Mouse (Mus musculus): ENCODE measurements around the gene Wwox.

Wwox gene

DNA sequence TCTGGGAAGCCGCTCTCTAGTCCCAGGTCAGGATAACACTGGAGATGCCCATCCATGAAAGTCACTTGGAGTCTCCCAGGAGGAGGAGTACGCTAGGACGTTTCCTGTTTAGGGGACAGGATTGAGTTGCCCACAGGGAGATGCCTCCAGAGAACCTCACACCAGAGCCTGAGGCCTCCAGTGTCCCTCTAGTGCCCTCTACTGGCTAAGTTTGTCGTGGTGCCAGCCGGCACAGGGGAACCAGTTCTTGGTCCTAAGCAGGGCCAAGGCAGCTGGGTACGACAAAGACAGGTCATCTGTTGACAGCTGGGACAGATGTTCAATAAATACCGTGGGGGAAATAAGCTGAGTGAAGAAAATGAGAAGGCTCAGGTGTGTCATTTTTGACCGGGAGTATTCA is 531.9 kb downstream of the Wwox start:
- peak; percentile 74 to 78 for DNase-seq (ENCODE audit: low spot score in 2 of 2)

GRCm38 (mm10) chr8:114973002-114973461 is 533.6 kb downstream of the Wwox start:
- DNase-seq (ENCODE audit: low spot score in 2 of 2) = peak; percentile 3 to 11

DNA sequence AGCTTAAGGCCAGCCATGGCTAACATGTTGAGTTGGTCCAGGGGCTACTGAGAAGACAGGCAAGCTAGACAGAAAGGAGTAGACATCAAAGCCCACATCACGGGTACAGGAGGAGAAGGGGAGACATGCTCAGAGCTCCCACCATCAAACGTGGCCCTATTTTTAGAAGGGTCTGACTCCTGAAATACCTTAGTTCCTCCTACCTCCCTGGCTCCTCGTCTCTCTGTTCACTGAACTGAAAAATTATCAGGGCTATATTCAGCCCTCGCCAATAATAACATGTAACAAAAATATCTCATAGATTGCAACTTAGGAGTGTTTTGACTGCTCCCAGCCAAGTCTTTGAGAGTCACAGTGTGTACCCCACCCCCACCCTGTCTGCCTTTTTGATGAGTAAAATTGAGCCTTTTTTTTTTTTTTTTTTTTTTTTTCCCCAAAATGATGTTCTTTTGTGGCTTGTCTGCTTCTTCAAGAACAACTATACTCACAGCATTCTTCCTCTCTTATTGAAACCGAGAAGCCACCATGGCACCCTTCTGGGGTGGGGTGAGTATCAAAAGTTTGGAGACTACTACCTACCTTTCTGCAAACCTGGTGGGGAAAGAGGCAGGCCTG is 535.0 kb downstream of the Wwox start:
- DNase-seq (ENCODE audit: low spot score in 2 of 2) = no peak

DNA sequence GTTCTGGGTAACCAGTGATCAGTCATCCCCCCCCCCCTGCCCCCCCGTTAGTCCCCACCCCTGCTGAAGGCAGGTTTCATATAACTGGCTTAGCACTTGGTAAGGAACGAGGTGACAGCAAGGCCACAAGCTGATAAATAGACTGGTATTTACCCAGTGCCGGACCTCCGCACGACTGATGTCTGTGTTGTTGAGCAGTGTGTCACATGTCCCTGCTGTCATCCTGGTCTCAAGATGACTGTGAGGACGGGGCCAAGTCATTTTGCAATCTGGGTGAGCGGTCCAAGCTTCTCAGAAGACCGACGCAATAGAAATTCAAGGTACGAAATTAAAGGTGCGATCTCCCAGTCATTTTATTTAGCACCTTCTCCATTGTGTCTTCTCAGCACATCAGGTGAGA is 538.3 kb downstream of the Wwox start:
- no peak for DNase-seq (ENCODE audit: low spot score in 2 of 2)

DNA sequence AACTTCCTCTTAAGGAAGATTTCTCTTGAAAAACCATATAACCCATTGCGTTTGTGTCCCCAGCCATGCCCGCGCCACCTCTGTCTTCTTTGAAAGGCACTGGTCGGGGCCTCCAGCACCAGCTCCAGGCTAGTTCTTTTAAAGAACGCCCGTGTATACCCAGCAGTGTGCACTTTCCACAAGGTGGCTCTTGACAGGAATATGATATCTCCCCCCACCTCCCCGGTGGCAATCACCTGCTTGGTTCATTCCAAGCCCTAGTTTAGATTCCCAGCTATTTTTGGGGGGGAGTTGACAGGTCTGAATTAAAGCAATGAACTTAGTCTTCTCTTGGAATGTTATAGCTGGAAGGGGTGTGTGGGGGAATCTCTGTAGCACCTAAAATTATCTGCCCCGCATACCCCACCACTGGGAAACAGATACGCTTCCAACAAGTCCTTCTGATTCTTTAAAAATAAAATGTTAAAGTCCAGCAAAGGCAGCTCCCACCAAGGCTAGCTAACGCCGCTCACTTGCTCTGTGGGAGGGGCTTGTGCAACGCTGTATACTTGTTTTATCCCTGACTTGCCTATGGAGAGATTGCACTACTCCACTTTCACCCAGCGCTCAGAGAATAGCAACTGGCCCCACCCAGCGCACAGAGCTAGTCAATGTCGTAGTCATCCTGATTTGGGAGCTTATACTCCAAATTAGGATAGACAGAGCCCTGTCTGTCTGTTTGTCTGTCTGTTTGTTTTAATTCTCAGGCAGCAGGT is 538.9 kb downstream of the Wwox start:
- no peak for DNase-seq (ENCODE audit: low spot score in 2 of 2)

GRCm38 (mm10) chr8:114979671-114980070 is 540.2 kb downstream of the Wwox start:
- DNase-seq (ENCODE audit: low spot score in 2 of 2) = no peak

- no peak for DNase-seq (ENCODE audit: low spot score in 2 of 2)
These were observed 543.3 kb downstream of the Wwox start for GRCm38 (mm10) chr8:114982762-114983161.

- no peak for DNase-seq (ENCODE audit: low spot score in 2 of 2)
These were observed 545.0 kb downstream of the Wwox start for GRCm38 (mm10) chr8:114984500-114984899.

DNA sequence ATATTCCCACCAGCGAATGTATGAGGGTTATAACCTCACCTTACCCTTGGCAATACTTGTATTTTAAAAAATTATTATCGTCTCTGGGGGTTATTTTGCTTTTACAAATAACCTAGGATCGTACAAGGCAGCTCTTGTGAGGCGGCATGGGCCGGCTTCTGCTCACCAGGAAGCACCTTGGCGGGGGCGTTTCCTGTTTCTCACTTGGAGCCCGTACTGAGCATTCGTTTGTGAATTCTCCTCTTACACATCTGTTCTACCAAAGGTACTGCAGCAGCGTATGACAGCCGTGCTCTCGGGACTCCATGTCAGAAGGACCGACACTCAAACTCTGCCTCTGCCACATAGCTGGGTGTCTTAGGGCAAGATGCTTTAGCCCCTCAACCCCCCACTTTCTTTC is 546.5 kb downstream of the Wwox start:
- DNase-seq (ENCODE audit: low spot score in 2 of 2) = no peak

- DNase-seq (ENCODE audit: low spot score in 2 of 2) = no peak
These were observed 547.5 kb downstream of the Wwox start for GRCm38 (mm10) chr8:114986971-114987370.

DNA sequence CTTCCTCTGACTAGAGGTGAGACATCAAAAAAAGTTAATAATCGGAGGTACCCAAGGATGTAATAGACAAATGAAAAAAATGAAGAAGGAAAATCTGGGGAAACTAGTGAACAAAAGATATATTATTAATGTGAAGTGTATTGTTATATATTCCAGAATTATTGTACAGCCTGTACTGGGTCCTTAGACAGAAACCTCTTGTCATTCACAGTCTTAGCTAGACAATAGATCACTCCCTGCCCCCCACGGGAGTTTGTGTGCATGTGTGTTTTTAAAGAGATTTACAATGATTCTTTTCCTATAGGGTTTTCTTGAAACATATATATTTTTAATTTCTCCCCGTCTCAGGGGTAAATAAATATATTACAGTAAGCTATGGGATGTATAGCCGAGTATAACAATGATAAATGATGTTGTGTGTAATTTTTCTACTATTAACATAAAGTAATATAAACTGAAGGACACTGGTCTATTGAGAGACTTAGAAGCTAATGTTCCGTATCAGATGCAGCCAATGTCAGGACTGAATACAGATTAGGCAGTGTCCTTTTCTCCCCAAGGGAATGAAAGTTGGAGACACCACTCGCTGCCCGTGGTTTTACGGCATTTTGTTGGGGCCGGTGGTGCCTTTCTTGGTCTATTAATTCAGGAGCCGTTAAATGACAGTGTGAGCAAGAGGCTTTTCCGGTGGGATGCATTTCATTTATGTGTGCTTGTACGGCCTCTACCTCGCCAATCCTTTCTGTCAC is 551.6 kb downstream of the Wwox start:
- no peak for DNase-seq (ENCODE audit: low spot score in 2 of 2)

DNA sequence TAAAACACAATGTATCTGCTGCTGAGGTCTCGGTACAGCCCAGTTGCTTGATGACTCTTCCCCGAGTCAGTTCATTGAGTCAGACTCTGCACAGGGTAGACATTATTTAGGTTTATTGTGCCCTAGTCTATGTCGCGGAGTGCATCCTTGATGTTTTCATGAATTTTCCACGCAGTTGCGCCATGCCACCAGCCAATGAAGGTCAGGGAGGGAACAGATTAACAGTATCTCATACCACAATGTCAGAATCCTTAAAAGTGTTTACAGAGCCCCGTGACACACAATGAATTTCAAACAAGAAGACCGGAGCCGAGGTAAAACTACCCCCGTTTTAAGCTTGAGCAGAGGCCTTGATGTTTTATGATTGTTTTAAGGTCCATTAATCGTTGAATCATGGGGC is 561.3 kb downstream of the Wwox start:
- DNase-seq (ENCODE audit: low spot score in 2 of 2) = no peak

- no peak for DNase-seq (ENCODE audit: low spot score in 2 of 2)
These were observed 565.6 kb downstream of the Wwox start for GRCm38 (mm10) chr8:115005021-115005420.

- no peak for DNase-seq (ENCODE audit: low spot score in 2 of 2)
These were observed 567.1 kb downstream of the Wwox start for GRCm38 (mm10) chr8:115006561-115006960.

DNA sequence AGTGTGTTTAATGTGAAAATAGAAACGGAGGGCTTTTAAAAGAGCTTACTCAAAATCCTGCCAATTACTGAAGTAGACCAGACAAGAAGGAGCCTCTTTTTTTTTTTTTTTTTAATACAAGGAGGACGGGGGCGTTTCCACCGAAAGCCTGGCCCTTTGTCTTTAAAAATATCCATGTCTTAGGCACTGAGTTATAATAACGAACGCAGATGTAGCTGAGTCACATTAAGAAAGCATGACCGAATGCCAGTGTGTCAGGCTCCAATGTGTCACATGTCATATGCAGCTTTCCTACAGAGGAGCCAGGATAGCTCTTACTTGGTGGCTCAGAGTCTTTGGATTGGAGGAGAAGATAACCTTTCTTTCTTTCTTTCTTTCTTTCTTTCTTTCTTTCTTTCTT is 567.8 kb downstream of the Wwox start:
- DNase-seq (ENCODE audit: low spot score in 2 of 2) = peak in 1 of 2 experiments; percentile 13

DNA sequence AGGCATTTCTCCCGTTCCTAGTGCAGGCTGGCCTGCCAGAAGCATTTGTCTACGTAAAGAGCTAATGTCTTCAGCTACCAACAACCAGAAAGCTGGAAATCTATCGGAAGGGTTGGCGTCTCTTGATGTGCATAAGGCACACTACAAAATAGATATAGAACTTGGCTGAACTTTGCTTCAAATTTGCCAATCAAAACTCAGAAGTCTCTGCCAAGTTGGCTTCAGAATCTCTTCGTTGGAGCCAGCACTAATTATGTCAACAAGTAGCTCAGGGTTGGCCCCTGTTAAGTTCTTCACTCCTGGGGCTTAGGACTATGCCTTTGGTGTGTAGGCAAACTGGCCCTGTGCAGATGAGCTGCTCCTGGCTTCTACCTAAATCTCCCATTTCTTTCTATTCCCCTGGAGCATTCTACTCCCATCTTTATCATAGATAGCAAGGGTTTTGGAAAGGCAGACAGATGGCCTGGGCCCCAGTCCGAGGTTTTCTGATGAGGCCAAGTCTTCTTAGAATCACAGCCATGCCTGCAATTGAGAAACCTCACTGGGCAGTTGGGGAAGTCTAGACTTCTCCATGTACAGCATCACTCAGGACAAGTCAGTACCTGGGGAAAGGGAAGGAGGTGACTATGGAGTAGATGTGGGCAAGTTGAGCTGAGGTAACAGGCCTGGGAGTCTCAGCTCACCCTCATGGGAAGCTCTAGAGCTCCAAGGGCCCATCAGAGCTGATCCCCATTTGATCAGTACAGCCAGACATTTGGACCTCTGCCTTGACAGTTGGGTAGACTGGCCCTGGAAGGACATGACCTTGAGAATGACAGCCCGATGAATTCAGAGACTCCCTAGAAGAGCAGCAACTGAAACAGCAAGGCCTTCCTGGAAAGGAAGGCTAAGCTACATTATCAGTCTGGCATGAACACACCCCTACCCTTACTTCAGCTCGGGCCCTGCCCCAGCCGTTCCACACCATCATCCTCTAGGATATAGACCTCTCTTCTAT is 569.5 kb downstream of the Wwox start:
- DNase-seq (ENCODE audit: low spot score in 2 of 2) = no peak

DNA sequence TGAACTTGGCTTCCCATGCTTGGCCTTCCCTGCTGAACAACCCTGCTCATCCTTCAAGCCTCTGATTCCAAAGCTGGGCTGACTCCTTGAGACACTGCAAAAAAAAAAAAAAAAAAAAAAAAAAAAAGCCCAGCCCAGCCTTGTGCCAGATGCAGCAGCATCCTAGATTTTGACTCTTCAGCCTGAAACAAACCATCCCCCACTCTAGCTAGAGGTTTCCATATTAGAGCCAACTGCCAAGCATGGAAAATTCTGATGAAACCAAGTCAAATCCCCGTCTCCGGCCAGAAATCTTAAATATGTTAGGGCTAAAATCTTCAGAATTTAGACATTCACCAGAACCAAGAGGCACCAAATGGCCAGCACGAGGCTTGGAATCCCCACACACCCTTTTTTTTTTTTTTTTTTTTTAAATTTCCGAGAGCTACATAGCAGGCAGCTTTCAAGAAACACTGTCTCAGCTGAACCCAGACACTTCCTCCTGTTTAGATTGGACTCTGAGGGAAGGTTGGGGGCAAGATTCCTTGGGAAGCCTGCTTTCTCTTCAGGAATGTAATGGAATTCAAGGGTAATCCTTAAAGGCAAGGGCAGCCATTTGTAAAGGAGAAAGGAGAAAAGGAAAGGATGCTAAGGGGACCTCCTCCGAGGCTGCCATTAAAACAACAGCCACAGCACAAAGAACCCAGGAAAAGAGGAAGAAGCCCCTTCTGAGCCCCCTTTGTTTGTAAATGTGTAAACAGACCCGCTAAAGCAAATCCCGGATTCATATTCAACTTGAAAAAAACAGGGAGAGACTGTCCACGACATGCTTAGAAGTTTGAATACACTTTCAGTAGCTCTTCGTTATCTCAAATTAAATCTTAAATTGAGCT is 570.7 kb downstream of the Wwox start:
- DNase-seq (ENCODE audit: low spot score in 2 of 2) = no peak

GRCm38 (mm10) chr8:115010769-115011073 is 571.3 kb downstream of the Wwox start:
- no peak for DNase-seq (ENCODE audit: low spot score in 2 of 2)

GRCm38 (mm10) chr8:115019661-115020060 is 580.2 kb downstream of the Wwox start:
- no peak for DNase-seq (ENCODE audit: low spot score in 2 of 2)

DNA sequence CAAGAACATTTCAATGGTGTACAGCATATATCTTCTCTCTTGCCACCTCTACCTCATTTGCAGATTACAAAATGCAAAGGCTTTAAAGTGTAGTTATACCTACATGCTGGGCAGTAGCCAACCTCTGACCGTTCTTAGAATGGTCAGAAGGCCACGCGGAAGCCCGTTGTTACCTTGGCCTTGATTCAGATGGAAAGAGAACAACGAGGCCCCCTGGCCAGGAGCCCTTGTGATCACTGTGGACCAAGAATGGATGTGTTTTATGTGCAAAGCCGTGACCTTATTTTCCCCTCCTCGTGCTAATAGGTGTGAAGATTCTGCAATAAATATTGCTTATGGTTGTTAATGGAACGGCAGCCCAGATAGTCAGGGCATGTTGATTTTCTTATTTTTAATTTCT is 582.3 kb downstream of the Wwox start:
- DNase-seq (ENCODE audit: low spot score in 2 of 2) = no peak

DNA sequence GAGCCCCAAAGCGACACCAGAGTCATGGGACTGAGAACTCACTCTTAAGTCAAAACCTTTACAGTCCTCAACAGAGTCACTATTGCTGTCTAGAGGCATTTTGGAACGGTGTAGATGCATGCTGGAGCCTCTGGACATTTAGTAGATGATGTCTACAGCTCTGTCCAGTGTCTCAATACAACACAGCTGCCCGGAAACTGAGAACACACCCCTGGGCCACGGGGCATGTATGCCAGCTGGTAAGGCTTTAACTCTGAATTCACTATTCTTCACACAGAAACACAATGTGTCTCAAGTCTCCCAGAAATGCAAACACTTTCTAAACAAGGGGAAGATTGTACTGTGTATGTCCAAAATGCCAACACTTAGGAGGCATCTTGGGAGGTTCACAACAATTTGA is 584.6 kb downstream of the Wwox start:
- DNase-seq (ENCODE audit: low spot score in 2 of 2) = no peak

Measured in frontal cortex, postnatal 36 days (tissue).